ENCODE assay signal across 16 mouse cellular contexts in genomic region chr6:85508602-85509001, GRCm38 (mm10). TPM values are rescaled to one million over a fixed set of nuclear protein-coding genes. Genes with fewer than 3 reads are reported as not detected.
"Had no signal": no experiment of that assay in that cellular context is flagged by ENCODE, and none has a peak within 500 bp of the region (broad histone marks: within the 10 kb centered on the region; RNA-seq: fewer than 3 reads in every experiment).

No protein-coding gene starts in this region.

- ATAC-seq: liver, postnatal 0 days; lung, postnatal 0 days; midbrain, embryonic 13.5 days; midbrain, embryonic 16.5 days had no signal

- DNase-seq: liver, postnatal 0 days; lung, adult 2 months; lung, postnatal 14 days; lung, postnatal 36 days; retina, postnatal 1 day; right cerebral cortex, adult 18-20 months; right cerebral cortex, postnatal 25 days; right cerebral cortex, postnatal 4 days; spleen, adult 18-20 months; thymus, adult 18-20 months; thymus, postnatal 14 days; thymus, postnatal 36 days had no signal

RNA-seq across cellular contexts. Expression of gene Egr4, which starts 4.8 kb away (rescaled TPM):
- total RNA-seq: megakaryocyte progenitor cell, adult 5-6 weeks had no signal

RNA-seq across cellular contexts. Expression of gene Fbxo41, which starts 5.8 kb away (rescaled TPM):
- total RNA-seq: megakaryocyte progenitor cell, adult 5-6 weeks had no signal
